Mouse (Mus musculus): ENCODE measurements at regions not wholly inside any gene's neighbourhood (a gene's known extent, or its start where the extent isn't known, plus 50 kb on each side); places are given as distances from the start of the nearest gene placed in this dataset.
A peak's percentile ranks its signal among the peaks of the same experiment; 100 is the strongest.
"Not testable (repeated sequence)": the region's sequence is repeated elsewhere in the genome, so short reads cannot be mapped to it uniquely, and the experiment has no call there.

DNA sequence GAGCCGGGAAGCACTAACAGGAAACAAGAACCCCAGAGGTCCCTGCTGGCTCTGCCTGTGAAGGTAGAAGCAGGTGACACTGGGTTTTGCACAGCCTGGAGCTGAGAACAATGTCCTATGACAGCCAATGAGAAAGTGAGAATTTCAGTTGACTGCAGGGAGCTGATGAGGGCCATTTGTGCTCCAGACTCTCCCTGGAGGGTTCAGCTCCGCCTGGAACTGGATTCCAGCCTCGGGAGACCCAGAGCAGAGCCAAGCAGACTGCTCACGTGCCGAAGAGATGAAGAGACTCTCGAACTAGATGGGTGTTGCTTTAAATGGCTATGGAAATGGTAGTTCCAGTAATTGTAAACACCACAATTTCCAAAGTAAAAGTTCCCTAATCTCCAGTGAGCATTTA lies 93.5 kb downstream of the Cand1 start:
- DNase-seq (ENCODE audit: low spot score in 2 of 2): no peak

DNA sequence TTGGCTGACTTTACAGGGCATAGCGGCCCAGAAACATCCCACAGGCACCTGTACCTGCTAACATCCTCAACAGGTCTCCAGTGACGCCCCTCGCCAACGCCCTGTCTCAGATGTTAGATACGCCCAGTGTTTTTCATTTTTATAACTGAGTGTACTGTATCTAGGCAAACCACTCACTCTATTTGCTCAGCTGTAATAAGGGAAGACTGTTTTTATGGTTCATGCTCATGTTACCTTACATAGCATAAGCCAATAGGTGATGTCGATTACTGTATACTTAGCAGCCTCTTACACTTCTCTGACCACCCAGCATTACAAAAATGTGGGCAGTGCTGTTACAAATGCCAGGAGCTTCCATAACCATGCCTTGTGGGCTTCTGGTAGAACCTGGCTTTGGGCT lies 97.0 kb downstream of the Cand1 start:
- DNase-seq (ENCODE audit: low spot score in 2 of 2): no peak

DNA sequence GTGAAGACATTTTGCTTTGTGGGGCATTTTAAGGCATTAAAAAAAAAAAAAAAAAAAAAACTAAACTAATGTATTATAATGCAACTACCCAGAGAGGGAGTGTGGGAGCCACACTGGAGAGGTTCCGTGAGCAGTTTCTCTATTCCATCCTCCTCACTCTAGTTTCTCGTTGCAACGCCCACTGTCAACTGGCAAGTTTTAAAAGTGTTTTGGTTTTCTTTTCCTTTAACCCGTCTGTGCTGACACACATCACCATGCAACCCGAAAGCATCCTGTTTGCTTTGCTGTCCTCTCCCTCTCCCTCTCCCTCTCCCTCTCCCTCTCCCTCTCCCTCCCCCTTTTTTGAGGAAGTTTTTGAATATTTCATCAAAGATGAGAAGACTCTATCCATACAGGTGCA lies 97.5 kb downstream of the Cand1 start:
- peak; percentile 37 to 64 for DNase-seq (ENCODE audit: low spot score in 2 of 2)

DNA sequence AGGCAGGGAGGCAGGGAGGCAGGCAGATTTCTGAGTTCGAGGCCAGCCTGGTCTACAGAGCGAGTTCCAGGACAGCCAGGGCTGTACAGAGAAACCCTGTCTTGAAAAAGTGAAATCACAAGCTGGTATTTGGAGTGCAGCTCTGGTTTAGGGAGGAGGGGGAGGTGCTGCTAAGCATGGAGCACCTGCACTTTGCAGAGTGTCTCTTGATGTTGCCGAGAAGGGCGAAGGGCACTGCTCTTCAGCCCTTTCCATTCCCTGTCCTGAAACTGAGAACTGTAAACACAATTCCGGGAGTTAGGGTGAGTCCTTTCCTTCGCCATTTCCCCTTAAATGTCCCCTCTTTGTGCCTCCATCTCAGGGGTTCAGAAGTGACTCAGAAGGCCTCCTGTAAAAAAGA lies 101.6 kb downstream of the Cand1 start:
- DNase-seq (ENCODE audit: low spot score in 2 of 2): no peak

DNA sequence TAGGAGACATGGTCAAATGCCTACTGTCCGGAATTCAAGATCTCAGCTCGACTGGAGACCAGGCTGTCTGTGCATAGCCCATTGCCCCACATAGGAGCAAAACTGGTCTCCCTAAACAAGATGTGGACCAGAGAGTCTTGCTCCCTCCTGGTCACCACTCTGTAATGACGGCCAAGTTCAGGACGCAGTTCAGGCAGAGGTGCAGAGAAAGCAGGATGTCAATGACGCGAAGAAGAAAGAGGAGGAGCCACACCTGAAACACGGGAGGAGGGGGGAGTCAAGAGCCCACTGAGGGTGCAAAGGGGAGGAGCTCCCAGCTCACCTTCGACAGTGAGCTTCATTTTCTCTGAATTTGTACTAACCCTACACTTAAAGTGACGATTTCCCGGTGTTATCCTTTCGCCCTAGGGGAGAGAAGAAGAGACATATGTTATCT lies 104.3 kb downstream of the Cand1 start:
- no peak for DNase-seq (ENCODE audit: low spot score in 2 of 2)

DNA sequence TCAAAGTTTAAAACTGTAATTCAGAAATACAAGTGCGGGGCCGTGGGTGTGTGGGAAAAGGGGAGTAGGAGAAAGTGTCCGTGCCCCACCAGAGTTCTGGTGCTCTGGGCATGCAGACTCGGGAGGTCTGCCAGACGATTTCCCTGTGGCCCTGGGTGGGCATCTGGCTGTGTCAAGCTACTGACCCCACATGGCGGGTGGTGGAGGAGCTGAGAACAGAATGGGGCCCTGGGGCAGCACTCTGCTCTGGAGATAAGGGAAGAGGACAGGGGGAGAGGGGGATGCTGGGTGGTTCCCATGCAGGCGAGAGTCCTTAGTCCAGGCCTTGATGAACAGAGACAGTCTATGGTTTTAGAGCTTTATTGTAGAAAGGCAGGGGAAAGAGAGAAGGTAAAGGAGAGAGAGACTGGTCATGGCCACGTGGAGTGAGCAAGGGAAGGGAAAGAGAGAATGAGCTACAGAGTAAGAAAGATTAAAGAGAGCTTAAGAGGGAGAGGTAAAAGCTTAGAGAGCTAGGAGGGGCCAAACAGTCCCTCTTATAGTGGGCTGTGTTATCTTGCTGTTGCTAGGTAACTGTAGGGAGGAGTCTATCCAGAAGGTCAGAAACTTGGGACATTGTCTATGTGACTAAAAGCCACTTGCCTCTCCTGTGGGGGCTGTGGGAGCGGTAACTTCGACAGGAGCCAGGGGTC lies 104.9 kb downstream of the Cand1 start:
- DNase-seq (ENCODE audit: low spot score in 2 of 2): no peak

DNA sequence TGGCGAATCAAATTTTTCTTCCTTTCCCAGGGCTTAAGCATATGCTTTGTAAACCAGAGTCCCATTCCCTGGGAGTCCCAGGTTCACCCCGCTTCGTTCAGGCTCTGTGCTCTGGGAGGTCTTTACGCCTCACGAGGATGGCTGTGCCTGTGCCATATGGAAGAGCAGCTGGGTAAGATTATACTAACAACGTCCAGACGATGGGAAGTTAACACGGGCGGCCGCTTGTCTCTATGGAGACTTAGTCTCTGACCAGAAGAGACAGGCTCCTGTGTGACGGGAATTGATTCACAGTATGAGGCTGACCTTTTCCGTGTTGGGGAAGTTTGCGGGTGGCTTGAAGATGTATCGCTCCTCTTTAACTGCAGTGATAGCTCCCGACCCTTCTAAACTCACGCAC lies 107.9 kb downstream of the Cand1 start:
- DNase-seq (ENCODE audit: low spot score in 2 of 2): peak in 1 of 2 experiments; percentile 6

DNA sequence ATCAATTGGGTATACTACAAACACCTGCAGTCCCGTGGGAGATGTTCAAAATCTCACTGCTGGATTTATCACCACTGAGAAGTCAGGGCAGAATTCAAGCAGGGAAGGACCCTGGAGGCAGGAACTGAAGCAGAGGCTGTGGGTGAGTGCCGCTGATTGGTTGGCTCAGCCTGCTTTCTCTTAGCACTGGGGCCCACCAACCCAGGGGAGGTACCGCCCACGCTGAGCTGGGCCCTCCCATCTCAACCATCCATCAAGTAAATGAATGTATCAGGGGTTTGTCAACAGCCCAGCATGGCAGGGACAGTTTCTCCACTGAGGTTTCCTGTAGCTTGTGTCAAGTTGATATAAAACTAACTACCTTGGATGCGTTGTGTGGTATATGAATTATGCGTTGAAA lies 109.2 kb downstream of the Cand1 start:
- no peak for DNase-seq (ENCODE audit: low spot score in 2 of 2)

DNA sequence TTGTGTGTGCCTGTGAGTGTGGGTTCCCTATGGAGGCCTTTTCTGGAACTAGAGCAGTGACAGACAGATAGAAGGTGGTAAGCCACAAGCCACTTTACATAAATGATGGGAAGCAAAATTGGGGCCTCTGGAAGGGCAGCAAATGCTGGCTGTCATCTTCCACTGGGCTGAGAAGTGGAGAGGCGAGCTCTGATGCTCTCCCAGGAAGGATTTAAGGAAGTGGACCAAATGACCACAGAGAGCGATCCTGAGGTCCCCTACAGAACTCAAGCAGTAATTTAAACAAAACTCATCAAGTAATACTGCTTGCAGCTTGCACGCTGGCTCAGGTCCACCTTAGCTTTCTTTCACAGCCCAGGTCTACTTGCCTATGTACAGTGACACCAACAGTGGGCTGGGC lies 111.8 kb downstream of the Cand1 start:
- DNase-seq (ENCODE audit: low spot score in 2 of 2): no peak

DNA sequence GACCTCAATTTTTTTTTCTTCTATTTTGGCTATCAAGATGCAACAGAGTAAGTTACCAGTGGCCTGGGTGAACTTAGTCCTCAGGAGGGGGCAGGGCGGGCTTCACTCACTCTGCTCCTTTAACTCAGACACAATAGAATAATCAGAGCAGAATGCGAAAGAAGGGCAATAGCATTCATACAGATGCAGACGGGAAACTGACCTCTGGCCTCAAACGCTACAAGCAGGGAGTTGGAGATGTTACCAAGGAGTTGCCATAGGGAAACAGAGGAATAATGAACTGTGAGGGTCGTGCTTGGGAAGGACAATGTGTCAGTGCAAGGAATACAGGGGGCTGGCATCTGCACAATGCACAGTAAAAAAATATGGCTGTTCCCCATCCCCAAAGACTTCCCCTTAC lies 116.3 kb downstream of the Cand1 start:
- DNase-seq (ENCODE audit: low spot score in 2 of 2): no peak

DNA sequence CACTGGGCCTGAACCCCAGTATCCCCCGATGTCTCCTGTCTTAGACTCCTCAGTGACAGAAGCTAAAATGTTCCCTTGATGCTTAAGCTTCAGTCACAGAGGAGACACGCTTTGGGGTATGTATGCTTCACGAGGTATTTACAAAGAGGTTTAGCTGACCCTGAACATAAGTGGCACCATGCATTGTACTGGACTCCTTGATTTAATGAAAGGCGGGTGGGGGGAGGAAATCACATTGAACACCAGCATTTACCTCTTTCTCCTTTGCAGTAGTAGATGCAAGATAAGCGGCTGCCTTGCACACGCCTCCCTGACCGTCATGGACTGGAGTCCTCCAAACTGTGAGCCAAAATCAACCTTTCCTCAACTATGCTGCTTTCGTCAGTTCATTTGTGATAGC lies 117.5 kb downstream of the Cand1 start:
- DNase-seq (ENCODE audit: low spot score in 2 of 2): no peak

DNA sequence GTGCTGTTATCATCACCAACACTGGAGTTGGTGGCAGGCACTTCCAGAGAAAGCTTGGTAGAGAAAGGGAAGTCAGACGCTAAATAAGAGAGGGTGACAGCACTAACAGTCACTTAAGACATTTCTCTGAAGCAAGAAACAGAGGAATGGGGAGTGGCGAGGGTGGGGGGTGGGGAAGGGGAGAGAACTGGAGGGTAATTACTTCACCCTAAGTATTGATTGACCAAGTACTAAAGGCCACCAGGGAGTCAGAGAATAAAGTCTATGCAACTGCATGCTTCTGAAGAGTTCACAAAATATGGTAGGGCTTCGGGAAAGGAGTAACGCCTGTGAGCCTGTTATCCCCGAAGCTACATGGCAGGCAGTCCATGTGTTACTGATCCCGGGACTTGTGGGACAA lies 118.3 kb downstream of the Cand1 start:
- DNase-seq (ENCODE audit: low spot score in 2 of 2): no peak

DNA sequence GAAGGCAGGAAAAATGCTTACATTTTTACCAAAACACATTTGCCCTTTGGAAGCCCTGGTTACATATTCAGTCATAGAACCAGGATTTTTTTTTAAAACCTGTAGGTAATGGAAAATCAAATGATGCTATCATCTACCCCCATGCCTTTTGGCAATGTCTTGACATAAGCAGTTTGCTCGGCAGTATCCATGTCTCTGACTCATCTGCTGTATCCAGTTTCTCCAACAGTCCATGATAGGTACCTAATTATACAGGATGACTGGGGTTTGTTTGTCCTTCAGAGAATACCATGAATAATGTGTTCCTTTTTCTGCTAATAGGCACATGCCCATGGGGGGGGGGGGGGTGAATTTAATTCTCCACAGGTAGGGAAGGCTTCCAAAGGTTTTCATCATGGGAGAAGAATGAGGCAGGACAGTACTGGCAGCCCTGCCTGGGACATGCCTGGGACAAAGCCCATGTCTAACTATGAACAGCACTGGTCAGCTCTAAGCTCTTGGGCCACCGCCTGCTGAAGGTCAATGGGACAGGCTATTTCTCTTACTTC lies 122.9 kb downstream of the Cand1 start:
- DNase-seq (ENCODE audit: low spot score in 2 of 2): no peak

DNA sequence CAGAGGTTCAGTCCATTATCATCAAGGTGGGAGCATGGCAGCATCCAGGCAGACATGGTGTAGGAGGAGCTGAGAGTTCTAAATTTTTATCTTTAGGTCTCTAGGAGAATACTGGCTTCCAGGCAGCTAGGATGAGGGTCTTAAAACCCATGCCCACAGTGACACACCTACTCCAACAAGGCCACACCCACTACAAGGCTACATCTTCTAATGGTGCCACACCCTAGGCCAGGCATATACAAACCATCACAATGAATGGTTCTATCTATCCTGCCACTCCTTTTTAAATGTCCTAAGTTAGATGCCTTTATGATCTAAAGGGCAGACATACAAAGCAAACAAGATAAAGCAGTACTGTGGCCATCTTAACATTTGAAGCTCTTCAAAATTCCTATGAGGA lies 124.7 kb downstream of the Cand1 start:
- DNase-seq (ENCODE audit: low spot score in 2 of 2): not testable (repeated sequence)

DNA sequence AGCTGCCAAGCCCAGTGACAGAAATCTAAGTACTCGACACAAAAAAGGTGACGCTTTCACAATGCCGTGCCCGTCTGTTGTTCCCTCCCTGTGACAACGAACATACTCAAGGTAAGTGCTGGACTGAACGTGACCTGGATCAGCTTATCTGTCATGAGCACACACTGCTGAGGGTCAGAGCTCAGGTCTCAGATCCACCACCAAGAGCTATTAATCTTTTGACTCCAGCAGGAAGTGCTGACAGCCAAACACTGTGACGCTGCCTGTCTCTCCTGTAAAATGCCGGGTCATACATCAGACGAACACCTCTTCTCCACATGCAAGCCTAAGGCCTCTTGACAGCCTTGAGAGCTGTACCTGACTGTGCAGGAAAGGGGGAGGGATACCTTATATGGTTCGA lies 125.2 kb downstream of the Cand1 start:
- no peak for DNase-seq (ENCODE audit: low spot score in 2 of 2)

DNA sequence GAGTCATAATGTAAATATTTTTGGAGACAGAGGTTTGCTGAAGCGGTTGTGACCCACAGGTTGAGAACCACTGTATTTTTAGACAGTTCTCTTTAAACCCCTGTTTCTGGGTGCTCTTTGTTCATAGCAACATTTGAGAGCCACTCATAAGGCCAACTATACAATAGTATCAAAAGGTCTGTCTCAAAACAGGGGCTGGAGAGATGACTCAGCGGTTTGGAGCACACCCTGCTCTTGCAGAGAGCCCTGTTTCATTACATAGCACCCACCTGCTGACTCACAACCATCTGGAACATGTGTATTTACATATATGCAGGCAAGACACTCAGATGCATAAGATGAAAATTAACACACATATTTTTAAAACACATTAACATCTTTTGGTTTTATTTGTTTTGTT lies 128.0 kb downstream of the Cand1 start:
- peak; percentile 36 to 47 for DNase-seq (ENCODE audit: low spot score in 2 of 2)

DNA sequence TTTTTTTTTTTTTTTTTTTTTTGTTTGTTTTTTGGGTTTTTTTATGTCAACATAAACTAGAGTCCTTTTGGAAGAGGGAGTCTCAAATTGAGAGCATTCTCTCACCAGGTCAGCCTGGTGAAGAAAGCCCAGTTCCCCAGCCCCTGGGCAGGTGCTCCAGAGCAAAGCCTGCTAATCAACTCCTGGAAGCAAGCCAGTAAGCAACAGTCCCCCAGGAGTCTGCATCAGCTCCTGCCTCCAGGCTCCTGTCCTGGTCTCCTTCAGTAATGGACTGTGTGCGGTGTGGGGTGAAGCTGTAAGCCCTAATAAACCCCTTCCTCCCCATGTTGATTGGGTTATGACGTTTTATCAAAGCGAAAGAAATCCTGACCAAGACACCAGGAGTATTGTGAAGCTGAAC lies 128.4 kb downstream of the Cand1 start:
- DNase-seq (ENCODE audit: low spot score in 2 of 2): no peak

DNA sequence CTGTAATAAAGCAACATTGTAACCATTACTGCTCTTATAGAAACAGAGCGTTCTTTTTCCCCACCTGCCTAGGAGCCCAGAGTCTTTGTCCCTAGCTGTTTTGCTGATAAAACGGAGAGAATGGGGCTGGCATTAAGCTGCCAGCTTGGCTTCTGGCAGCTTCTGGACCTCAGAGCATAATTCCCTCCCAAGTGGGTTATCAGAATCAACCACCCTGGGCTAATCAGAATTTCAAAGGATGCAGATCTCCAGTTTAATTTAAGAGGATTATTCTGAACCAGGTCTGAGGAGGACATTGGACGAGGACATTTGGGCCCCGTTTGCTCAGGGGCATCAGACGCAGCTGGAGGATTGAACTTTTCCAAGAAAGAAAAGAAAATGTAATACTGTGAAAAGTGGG lies 129.2 kb downstream of the Cand1 start:
- DNase-seq (ENCODE audit: low spot score in 2 of 2): no peak

DNA sequence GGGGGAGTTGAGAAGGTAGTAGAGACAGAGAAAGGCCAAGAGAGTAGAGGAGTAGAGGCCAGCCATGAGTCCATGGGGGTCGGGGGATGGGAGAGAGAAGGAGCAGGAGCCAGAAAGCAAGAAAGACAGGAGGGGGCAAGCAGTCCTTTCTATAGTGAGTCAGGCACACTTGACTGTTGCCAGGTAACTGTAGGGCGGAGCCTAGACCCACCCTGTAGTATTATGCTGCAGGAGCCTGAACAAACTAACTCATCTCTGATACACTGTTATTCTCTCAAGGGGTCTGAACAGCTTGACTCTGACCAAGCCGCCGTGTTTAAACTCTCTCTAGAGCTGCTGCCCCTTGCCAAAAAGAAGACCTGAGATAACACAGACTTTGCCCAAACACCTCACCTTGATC lies 130.6 kb downstream of the Cand1 start:
- DNase-seq (ENCODE audit: low spot score in 2 of 2): no peak

DNA sequence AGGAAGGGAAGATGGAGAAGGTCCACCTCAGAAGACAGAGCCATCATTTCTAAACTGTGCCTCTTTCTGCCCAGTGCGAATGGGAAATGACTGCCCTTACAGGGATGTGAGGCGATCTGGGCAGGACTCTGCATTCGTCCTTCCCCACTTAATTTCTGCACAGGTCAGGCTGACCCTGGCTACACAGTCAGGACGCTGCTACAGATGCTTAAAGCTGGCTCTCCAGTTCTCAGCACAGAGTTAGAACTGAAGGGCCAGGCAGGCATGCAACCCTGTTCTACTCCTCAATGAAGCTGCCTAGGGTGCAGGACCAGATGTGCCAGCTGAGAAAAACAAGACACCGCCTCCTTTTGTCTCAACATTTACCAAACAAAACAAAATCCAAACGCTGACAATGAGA lies 132.1 kb downstream of the Cand1 start:
- DNase-seq (ENCODE audit: low spot score in 2 of 2): no peak

DNA sequence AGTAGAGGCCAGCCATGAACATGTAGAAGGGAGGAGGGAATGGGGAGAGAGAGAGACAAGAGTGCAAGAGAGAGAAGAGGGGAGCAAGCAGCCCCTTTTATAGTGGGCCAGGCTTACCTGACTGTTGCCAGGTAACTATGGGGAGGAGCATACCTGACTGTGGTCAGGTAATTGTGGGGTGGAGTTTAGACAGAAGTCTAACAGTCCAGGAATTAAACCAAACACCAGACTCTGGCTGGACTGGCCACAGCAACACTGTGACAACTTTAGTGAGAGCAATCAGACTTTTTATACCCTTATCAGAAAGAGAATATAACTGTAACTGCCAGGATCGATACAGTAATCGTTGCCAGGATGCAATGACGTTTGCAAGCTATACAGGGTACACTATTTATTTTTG lies 133.8 kb downstream of the Cand1 start:
- DNase-seq (ENCODE audit: low spot score in 2 of 2): no peak

DNA sequence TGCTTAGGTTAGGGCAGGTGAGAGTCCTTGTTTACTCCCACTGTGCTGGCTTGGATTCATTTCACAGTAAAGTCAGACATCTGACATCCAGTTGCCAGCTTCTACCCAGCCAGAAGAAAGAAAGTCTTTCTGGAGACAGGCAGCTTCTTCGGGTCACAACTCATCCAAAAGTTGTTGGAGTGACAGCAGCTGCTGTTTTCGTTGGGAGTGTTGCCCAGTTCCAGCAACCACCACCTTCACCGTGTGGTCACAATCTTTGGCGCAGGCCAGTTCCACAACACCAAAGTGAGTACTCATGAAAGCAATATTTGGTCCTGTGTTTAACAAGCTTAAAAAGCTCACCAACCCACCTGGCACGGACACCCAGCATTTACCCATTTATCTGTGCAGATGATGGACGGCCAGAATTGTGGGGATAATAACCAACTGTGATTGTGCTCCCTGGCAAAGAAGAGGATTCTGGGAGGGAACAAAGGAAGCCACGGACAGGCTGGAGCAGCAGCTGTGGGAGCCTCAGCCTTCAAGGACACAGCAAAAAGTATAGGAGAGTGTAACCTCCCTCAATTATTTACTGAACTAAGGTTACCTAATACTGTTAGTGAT lies 134.5 kb downstream of the Cand1 start:
- DNase-seq (ENCODE audit: low spot score in 2 of 2): no peak

DNA sequence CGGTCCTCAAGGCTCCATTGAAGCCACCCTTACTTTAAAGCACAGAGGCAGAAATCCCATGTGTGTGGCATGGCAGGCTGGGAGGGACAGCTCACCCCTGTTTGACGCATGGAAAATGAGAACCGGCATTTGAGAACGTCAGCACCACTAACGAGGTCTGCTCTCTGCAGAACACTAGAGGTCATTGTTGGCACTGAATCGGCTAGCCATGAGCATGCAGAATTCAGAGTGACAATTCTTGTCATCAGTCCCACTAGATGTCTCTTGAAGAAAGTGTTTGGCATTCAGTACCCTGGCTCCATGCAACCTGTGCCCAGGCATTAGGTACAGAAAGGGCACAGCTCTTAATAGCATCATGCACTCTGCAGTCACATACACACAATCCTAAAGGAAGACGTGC lies 139.3 kb downstream of the Cand1 start:
- DNase-seq (ENCODE audit: low spot score in 2 of 2): no peak
